Mouse (Mus musculus): ENCODE measurements around the gene Olfr961.
A peak's percentile ranks its signal among the peaks of the same experiment; 100 is the strongest.

Gene Olfr961

GRCm38 (mm10) chr9:39644785-39645184, at the start of gene Olfr961:
Gene Olfr961 (plus strand): TSS chr9:39645085.
- DNase-seq (ENCODE audit: low read depth, low spot score): no peak

DNA sequence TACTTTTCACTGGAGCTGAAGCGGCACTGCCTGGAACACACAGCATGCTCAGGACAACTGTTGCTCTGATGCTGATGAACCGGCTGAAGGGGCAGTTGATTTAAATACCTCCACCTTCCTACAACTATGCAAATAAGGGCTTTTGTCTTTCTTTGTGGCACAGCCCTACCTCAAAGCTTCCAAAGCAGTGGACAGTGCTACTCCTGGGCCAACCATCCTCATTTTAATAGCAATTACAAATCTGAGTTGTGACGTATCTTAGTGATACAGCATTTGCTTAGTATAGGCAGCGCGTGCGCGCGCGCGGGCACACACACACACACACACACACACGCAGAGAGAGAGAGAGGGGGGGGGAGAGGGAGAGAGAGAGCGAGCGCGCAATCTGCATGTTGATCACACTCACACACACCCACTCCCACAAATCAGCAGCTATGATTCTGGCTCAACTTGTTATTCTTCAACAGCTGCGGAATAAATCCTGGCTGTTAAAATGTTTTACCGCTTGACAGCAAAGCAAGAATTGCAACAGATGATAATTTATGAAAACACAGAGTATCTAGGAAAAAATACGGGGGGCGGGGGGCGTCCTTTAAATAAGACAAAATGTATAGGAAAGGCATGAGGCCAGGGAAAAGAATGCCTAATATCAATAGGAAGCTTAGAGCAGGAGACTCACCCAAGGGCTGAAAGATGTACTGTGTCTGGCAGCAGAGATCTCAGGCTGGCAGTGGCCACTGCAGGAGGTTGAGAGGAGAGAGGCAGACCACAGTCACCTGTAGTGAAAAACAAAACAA, 42.2 kb upstream of the Olfr961 start:
- DNase-seq (ENCODE audit: low read depth, low spot score): peak; percentile 44

DNA sequence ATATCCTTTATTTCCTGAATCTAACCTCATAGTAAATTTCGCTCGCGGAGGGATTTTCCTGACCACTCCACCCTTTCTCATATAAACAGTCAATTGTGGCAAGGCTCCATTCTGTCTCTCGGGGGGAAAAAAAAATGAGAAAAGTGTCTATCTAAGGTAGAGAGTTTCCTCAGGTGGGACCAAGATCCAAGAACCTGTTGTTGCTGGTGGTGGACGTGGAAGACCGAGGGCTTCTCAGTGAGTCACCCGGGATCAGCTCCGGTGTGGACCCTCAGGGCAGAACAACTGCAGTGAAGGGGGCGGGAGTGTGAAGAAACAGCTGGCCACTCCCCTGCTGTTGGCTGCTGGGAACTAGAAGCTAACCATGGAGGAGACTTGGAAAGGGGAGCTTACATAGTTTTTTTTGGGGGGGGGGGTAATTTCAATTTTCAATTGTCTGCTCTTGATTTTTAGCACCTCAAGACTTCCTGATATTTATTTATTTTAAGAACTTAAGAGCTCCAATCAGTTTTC, 41.5 kb upstream of the Olfr961 start:
- DNase-seq (ENCODE audit: low read depth, low spot score): no peak

DNA sequence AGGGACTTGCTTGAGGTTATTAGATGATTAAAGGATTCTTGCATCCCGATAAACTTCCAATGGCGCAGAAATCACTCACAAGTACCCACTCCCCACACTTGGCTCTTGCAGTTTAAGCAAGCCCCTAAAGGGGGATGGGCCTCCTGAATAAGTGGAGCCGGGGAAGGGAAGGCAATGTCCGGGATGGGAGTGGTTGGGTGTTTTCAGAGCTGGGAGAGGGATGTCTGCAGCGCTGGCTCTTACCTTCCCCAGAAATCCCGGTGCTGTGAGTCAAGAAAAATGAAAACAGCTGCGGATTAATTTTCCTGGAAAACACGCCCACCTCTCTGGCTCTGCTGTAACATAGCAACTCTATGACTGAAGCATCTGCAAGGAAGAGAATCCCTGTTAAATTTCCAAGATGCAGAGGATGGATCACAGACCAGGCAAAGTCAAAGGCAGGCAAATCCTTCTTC, 40.9 kb upstream of the Olfr961 start, which contains the start of gene AW551984:
AW551984 (minus strand) TSS at position 405 of the 455 bp plus-strand sequence.
- no peak for DNase-seq (ENCODE audit: low read depth, low spot score)

DNA sequence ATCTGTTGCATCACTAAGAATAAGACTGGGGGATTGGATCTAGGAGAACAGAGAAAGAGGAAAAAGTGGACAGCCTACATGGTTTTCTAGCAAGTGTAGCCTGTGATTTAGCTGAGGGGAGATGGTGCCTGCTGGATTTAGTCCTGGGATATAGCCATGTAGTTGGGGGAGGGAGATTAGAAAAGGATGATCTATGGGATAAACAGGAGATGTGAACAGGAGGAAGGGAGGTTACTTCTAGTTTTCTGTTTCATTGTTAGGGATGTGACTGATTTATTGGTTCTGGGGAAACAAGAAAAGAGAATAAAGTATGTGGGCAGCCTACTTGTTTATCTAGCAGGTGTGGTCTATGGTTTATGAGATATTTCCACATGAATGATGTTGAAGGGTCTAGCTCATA, 36.4 kb upstream of the Olfr961 start:
- no peak for DNase-seq (ENCODE audit: low read depth, low spot score)

DNA sequence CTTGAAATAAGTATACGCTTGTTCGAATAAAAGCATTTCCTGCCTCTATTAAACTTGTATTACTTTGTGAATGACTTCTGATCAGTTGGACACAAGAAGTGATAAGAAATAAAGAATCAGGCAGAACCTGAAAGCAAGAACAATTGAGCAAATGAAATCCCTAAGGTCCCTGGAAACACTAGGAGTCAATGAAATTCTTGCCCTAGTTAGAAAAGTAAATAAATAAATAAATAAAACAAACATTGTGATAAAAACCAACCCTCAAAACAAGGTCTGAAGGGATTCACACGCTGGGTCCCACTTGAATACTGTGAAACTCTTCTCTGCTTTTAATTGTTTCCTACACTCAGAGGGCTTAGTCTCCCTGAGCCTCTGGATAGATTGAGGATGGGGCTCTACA, 34.5 kb upstream of the Olfr961 start, which contains the start of gene Olfr148:
Olfr148 (plus strand) TSS at position 301 of the 400 bp plus-strand sequence.
- no peak for DNase-seq (ENCODE audit: low read depth, low spot score)

GRCm38 (mm10) chr9:39611953-39612352, 32.9 kb upstream of the Olfr961 start:
- no peak for DNase-seq (ENCODE audit: low read depth, low spot score)

DNA sequence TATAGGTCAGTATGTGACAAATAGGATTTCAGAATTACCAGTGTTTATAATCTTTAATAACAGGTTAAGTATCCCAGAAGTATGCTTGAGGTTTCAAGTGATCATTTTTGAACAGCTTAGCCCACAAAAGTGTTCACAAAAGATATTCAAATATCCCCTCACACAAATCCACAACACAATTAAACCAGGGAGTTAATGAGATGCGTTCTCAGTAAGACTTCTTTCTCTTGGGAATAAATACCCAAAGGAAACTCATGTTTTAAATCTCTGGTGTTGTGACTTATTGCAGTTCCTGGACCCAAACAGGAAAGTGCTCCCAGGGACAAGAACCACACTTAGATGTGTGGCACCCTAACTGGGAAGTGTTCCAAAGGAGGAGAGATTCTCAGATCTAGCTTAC, 23.8 kb upstream of the Olfr961 start, which contains the start of gene Olfr960:
Olfr960 (plus strand) TSS at position 301 of the 400 bp plus-strand sequence.
- no peak for DNase-seq (ENCODE audit: low read depth, low spot score)

GRCm38 (mm10) chr9:39623783-39624182, 21.1 kb upstream of the Olfr961 start:
- DNase-seq (ENCODE audit: low read depth, low spot score): no peak

- DNase-seq (ENCODE audit: low read depth, low spot score): no peak
Observed at GRCm38 (mm10) chr9:39624711-39625110, 20.2 kb upstream of the Olfr961 start.

GRCm38 (mm10) chr9:39629069-39629468, 15.8 kb upstream of the Olfr961 start:
- DNase-seq (ENCODE audit: low read depth, low spot score): no peak

- peak; percentile 44 for DNase-seq (ENCODE audit: low read depth, low spot score)
Observed at GRCm38 (mm10) chr9:39633913-39634594, 10.8 kb upstream of the Olfr961 start.

- DNase-seq (ENCODE audit: low read depth, low spot score): no peak
Observed at GRCm38 (mm10) chr9:39647382-39647781, 2.5 kb downstream of the Olfr961 start.

- DNase-seq (ENCODE audit: low read depth, low spot score): peak; percentile 21
Observed at GRCm38 (mm10) chr9:39654756-39655396, 10.0 kb downstream of the Olfr961 start.

DNA sequence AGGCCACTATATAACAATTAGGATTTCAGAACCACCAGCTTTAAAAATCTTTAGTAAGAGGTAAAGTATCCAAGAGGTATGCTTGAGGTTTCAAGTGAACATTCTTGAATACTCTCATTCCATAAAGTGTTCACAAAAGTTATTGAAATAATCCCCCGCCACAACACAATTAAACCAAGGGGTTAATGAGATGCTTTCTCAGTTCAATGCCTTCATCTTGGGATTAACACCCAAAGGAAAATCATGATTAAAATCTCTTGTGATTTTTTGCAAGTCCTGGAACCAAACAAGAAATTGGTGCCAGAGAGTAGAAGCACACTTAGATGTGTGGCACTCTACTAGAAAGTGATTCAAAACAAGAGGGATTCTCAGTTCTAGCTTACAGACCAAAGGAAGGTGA, 22.0 kb downstream of the Olfr961 start, which contains the start of gene Olfr963:
Olfr963 (plus strand) TSS at position 301 of the 400 bp plus-strand sequence.
- DNase-seq (ENCODE audit: low read depth, low spot score): no peak

GRCm38 (mm10) chr9:39669723-39670122, 24.8 kb downstream of the Olfr961 start:
- DNase-seq (ENCODE audit: low read depth, low spot score): no peak

GRCm38 (mm10) chr9:39674820-39675219, 29.9 kb downstream of the Olfr961 start:
- no peak for DNase-seq (ENCODE audit: low read depth, low spot score)

DNA sequence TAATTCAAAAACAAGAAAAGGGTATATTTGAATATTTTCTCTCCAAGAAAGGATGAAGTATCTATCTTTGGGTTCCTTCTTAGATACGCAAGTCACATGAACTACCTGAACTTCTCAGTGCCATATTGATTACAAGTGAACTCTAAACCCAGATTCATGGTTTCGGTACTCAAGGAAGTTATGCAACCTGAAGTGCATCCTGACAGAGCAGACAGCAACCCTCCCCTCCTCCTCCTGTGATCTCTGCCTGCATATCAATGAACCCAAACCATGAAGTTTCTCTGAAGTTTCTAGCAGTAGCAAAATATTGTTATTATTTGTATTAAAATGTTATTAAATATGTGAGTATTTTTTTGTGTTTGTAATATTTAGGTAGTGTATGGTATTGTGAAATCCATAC, 33.7 kb downstream of the Olfr961 start:
- DNase-seq (ENCODE audit: low read depth, low spot score): no peak

- no peak for DNase-seq (ENCODE audit: low read depth, low spot score)
Observed at GRCm38 (mm10) chr9:39679280-39679679, 34.4 kb downstream of the Olfr961 start.
